Mouse (Mus musculus) granulocyte monocyte progenitor cell, adult 5-6 weeks (primary cell): Measurements from ENCODE around the gene Creg2. TPM values are rescaled to one million over a fixed set of nuclear protein-coding genes. Genes with fewer than 3 reads are reported as not detected.
A peak's percentile ranks its signal among the peaks of the same experiment; 100 is the strongest.

ENCODE experiments used
- ATAC-seq: replicated peaks from 2 replicates; pipeline ENCODE4 v1.8.0; 2016; ENCODE audit warnings: mild to moderate bottlenecking, moderate TSS enrichment, inconsistent platforms; ENCODE audit not compliant: poor library complexity, severe bottlenecking
- total RNA-seq, 2 experiments: library from RNA; stranded (forward) in 1 of 2; stranded (reverse) in 1 of 2; fragments of 200-712, 200-1000 nt in 1 of 2; fragments of >200 nt in 1 of 2; fragmentation: Nextera tagmentation in 1 of 2; gene quantifications; 2 replicates each; pipeline ENCODE4 v1.2.3; 2014 to 2017

Gene Creg2
- total RNA-seq (2014; fragmentation: Nextera tagmentation) = not detected in 2 replicates
- not detected in 2 replicates for total RNA-seq (2017)

- ATAC-seq = peak; percentile 21; the same call in 1 of the 2 replicates
Measured at GRCm38 (mm10) chr1:39651241-39651548, at the start of gene Creg2. Gene Creg2 (minus strand): TSS chr1:39651474.

- no peak for ATAC-seq
Measured at GRCm38 (mm10) chr1:39700599-39701273, 49.5 kb upstream of the Creg2 start.

GRCm38 (mm10) chr1:39698456-39698855 lies 47.2 kb upstream of the Creg2 start:
- peak; percentile 65 for ATAC-seq

- ATAC-seq = no peak
Measured at GRCm38 (mm10) chr1:39695198-39695597, 43.9 kb upstream of the Creg2 start.

- ATAC-seq = no peak
Measured at GRCm38 (mm10) chr1:39694756-39695155, 43.5 kb upstream of the Creg2 start.

- no peak for ATAC-seq
Measured at GRCm38 (mm10) chr1:39691974-39692373, 40.7 kb upstream of the Creg2 start.

- no peak for ATAC-seq
Measured at GRCm38 (mm10) chr1:39691061-39691460, 39.8 kb upstream of the Creg2 start.

- ATAC-seq = no peak
Measured at GRCm38 (mm10) chr1:39688573-39688972, 37.3 kb upstream of the Creg2 start.

- no peak for ATAC-seq
Measured at GRCm38 (mm10) chr1:39687279-39687678, 36.0 kb upstream of the Creg2 start.

- peak; percentile 55; the same call in 1 of the 2 replicates for ATAC-seq
Measured at GRCm38 (mm10) chr1:39685841-39686240, 34.6 kb upstream of the Creg2 start.

GRCm38 (mm10) chr1:39681638-39682037 lies 30.4 kb upstream of the Creg2 start:
- ATAC-seq = no peak

- peak; percentile 46; the same call in 1 of the 2 replicates for ATAC-seq
Measured at GRCm38 (mm10) chr1:39680546-39680945, 29.3 kb upstream of the Creg2 start.

GRCm38 (mm10) chr1:39678883-39679282 lies 27.6 kb upstream of the Creg2 start:
- no peak for ATAC-seq

GRCm38 (mm10) chr1:39676221-39676876 lies 25.1 kb upstream of the Creg2 start:
- no peak for ATAC-seq

- no peak for ATAC-seq
Measured at GRCm38 (mm10) chr1:39672362-39673105, 21.3 kb upstream of the Creg2 start.

GRCm38 (mm10) chr1:39670211-39670935 lies 19.1 kb upstream of the Creg2 start:
- ATAC-seq = no peak

- ATAC-seq = no peak
Measured at GRCm38 (mm10) chr1:39666751-39667252, 15.5 kb upstream of the Creg2 start.

- ATAC-seq = no peak
Measured at GRCm38 (mm10) chr1:39664039-39664625, 12.9 kb upstream of the Creg2 start.

GRCm38 (mm10) chr1:39663050-39663449 lies 11.8 kb upstream of the Creg2 start:
- no peak for ATAC-seq

GRCm38 (mm10) chr1:39656976-39657529 lies 5.8 kb upstream of the Creg2 start:
- no peak for ATAC-seq
